Mouse (Mus musculus) liver, postnatal 0 days (tissue): ENCODE measurements around the gene Slc24a3. TPM values are rescaled to one million over a fixed set of nuclear protein-coding genes. Genes with fewer than 3 reads are reported as not detected.

Experiments used
- ATAC-seq: fragments of 200-750 bp; cut with Nextera tagmentation; 2 replicates; pipeline ENCODE4 v1.8.0; 2017; ENCODE audit warnings: mild to moderate bottlenecking, moderate library complexity
- DNase-seq: peaks from one replicate; pipeline ENCODE4 v3.0.0-alpha.2; 2016
- H3K27ac ChIP-seq: fragments of 300-500 bp; sonication (generic); 2 replicates; pipeline ENCODE4 v1.5.1; 2014; ENCODE audit warnings: antibody characterized with exemption, moderate library complexity, mild to moderate bottlenecking, low read depth
- H3K27me3 ChIP-seq: fragments of 300-500 bp; sonication (generic); 2 replicates; pipeline ENCODE4 v1.6.1; 2014; ENCODE audit warnings: low read length, control low read depth, mixed read lengths; ENCODE audit not compliant: insufficient read depth
- H3K36me3 ChIP-seq: fragments of 300-500 bp; sonication (generic); replicated peaks from 2 replicates; pipeline ENCODE4 v1.6.1; 2014; ENCODE audit warnings: mild to moderate bottlenecking, control low read depth, low read length, moderate library complexity, mixed read lengths; ENCODE audit not compliant: insufficient read depth
- H3K4me1 ChIP-seq: fragments of 300-500 bp; sonication (generic); 2 replicates; pipeline ENCODE4 v1.6.1; 2014; ENCODE audit warnings: antibody characterized with exemption, mild to moderate bottlenecking, control low read depth; ENCODE audit not compliant: insufficient read depth
- H3K4me2 ChIP-seq: fragments of 300-500 bp; sonication (generic); 2 replicates; pipeline ENCODE4 v1.6.1; 2014; ENCODE audit warnings: low read depth, mild to moderate bottlenecking, low read length, moderate library complexity, mixed read lengths
- H3K4me3 ChIP-seq: fragments of 300-500 bp; sonication (generic); 2 replicates; pipeline ENCODE4 v1.5.1; 2014; ENCODE audit warnings: low read depth, low read length
- H3K9ac ChIP-seq: fragments of 300-500 bp; sonication (generic); replicated peaks from 2 replicates; pipeline ENCODE4 v1.6.1; 2014; ENCODE audit warnings: mild to moderate bottlenecking, moderate library complexity
- H3K9me3 ChIP-seq: fragments of 300-500 bp; sonication (generic); 2 replicates; pipeline ENCODE4 v1.6.1; 2016; ENCODE audit warnings: mild to moderate bottlenecking, control low read depth, low read length, mixed read lengths
- CTCF ChIP-seq: sonication (generic); IDR thresholded peaks from 2 replicates; pipeline ENCODE4 v1.5.1; 2016; ENCODE audit warnings: antibody characterized with exemption, low read depth
- EP300 ChIP-seq: IDR thresholded peaks from 2 replicates; pipeline ENCODE4 v1.6.1; 2016; ENCODE audit warnings: antibody characterized with exemption, low read depth, mild to moderate bottlenecking
- WGBS: fragments of 180-500 bp; shearing (Covaris S2); extraction: QIAGEN DNeasy Blood & Tissue Kit; methylation state at CpG from one replicate; pipeline ENCODE4 v1.1.7; 2014; ENCODE audit not compliant: insufficient replicate concordance; 5-methylcytosine and 5-hydroxymethylcytosine counted together
- polyA plus RNA-seq: library from polyadenylated mRNA; unstranded; fragments of >200 nt; fragmentation: Nextera tagmentation; extraction: Ambion mirVana; gene quantifications from 2 replicates; pipeline ENCODE4 v1.2.1, GENCODE M21; 2015

Gene Slc24a3
- polyA plus RNA-seq, 1 experiment from 2014 or later = 0.40 TPM

- 74% methylated on average over 3 of the region's 3 CpGs for WGBS
- Histone ChIP-seq H3K9ac (no peak overlapping the region), H3K27me3 (no peaks in the 10 kb centered on the region), H3K9me3 (no peaks in the 10 kb centered on the region), H3K4me1 (no peaks in the 10 kb centered on the region), H3K4me3 (no peak overlapping the region), H3K27ac (no peak overlapping the region), H3K4me2 (no peak overlapping the region), H3K36me3 (no peaks in the 10 kb centered on the region)
- no peak for ATAC-seq
- DNase-seq = no peak
- no peak for TF ChIP-seq EP300
- no peak for TF ChIP-seq CTCF
These were observed 354.5 kb downstream of the Slc24a3 start for GRCm38 (mm10) chr2:145522017-145522416.

- Histone ChIP-seq H3K9me3 (no peaks in the 10 kb centered on the region), H3K4me1 (no peaks in the 10 kb centered on the region), H3K27me3 (no peaks in the 10 kb centered on the region), H3K36me3 (no peaks in the 10 kb centered on the region), H3K4me2 (no peak overlapping the region), H3K27ac (no peak overlapping the region), H3K9ac (no peak overlapping the region), H3K4me3 (no peak overlapping the region)
- WGBS = 74% methylated on average over 4 of the region's 4 CpGs
- no peak for ATAC-seq
- DNase-seq = no peak
- TF ChIP-seq CTCF (no peak), EP300 (no peak)
These were observed 355.8 kb downstream of the Slc24a3 start for GRCm38 (mm10) chr2:145523381-145523780.

- H3K27me3 ChIP-seq = no peaks in the 10 kb centered on the region
- H3K4me1 ChIP-seq = no peaks in the 10 kb centered on the region
- DNase-seq = no peak
- no peak overlapping the region for H3K4me3 ChIP-seq
- H3K9ac ChIP-seq = no peak overlapping the region
- no peak overlapping the region for H3K27ac ChIP-seq
- 63% methylated on average over 1 of the region's 1 CpGs for WGBS
- no peak for ATAC-seq
- no peaks in the 10 kb centered on the region for H3K9me3 ChIP-seq
- H3K4me2 ChIP-seq = no peak overlapping the region
- TF ChIP-seq CTCF (no peak), EP300 (no peak)
- H3K36me3 ChIP-seq = no peaks in the 10 kb centered on the region
These were observed 359.6 kb downstream of the Slc24a3 start for GRCm38 (mm10) chr2:145527151-145527550.

- H3K4me1 ChIP-seq = no peaks in the 10 kb centered on the region
- ATAC-seq = no peak
- no peak overlapping the region for H3K9ac ChIP-seq
- DNase-seq = no peak
- no peak overlapping the region for H3K4me2 ChIP-seq
- no peak overlapping the region for H3K4me3 ChIP-seq
- H3K27me3 ChIP-seq = no peaks in the 10 kb centered on the region
- no peaks in the 10 kb centered on the region for H3K9me3 ChIP-seq
- TF ChIP-seq CTCF = no peak
- no peak for TF ChIP-seq EP300
- no peak overlapping the region for H3K27ac ChIP-seq
- no peaks in the 10 kb centered on the region for H3K36me3 ChIP-seq
- WGBS = 80% methylated on average over 4 of the region's 4 CpGs
These were observed 363.4 kb downstream of the Slc24a3 start for GRCm38 (mm10) chr2:145530941-145531353.

GRCm38 (mm10) chr2:145533086-145533485, 365.5 kb downstream of the Slc24a3 start:
- H3K9ac ChIP-seq = no peak overlapping the region
- H3K27ac ChIP-seq = no peak overlapping the region
- WGBS = 71% methylated on average over 2 of the region's 2 CpGs
- no peaks in the 10 kb centered on the region for H3K9me3 ChIP-seq
- no peak overlapping the region for H3K4me3 ChIP-seq
- ATAC-seq (no peak), DNase-seq (no peak)
- H3K4me1 ChIP-seq = no peaks in the 10 kb centered on the region
- H3K36me3 ChIP-seq = no peaks in the 10 kb centered on the region
- no peak overlapping the region for H3K4me2 ChIP-seq
- no peaks in the 10 kb centered on the region for H3K27me3 ChIP-seq
- TF ChIP-seq EP300 (no peak), CTCF (no peak)

GRCm38 (mm10) chr2:145535307-145535706, 367.8 kb downstream of the Slc24a3 start:
- H3K9me3 ChIP-seq = no peaks in the 10 kb centered on the region
- DNase-seq (no peak), ATAC-seq (no peak)
- H3K4me1 ChIP-seq = no peaks in the 10 kb centered on the region
- H3K9ac ChIP-seq = no peak overlapping the region
- H3K27me3 ChIP-seq = no peaks in the 10 kb centered on the region
- no peak overlapping the region for H3K4me3 ChIP-seq
- H3K27ac ChIP-seq = no peak overlapping the region
- H3K4me2 ChIP-seq = no peak overlapping the region
- no peak for TF ChIP-seq CTCF
- WGBS = 73% methylated on average over 4 of the region's 4 CpGs
- no peaks in the 10 kb centered on the region for H3K36me3 ChIP-seq

GRCm38 (mm10) chr2:145535774-145536173, 368.2 kb downstream of the Slc24a3 start:
- TF ChIP-seq EP300 (no peak), CTCF (no peak)
- WGBS = 58% methylated on average over 4 of the region's 4 CpGs
- no peak overlapping the region for H3K9ac ChIP-seq
- H3K36me3 ChIP-seq = no peaks in the 10 kb centered on the region
- H3K27ac ChIP-seq = no peak overlapping the region
- H3K4me2 ChIP-seq = no peak overlapping the region
- no peaks in the 10 kb centered on the region for H3K9me3 ChIP-seq
- no peaks in the 10 kb centered on the region for H3K4me1 ChIP-seq
- no peaks in the 10 kb centered on the region for H3K27me3 ChIP-seq
- no peak for DNase-seq
- ATAC-seq = no peak
- no peak overlapping the region for H3K4me3 ChIP-seq
